9 mouse cellular contexts compared by ENCODE assay signal in the genomic region with DNA sequence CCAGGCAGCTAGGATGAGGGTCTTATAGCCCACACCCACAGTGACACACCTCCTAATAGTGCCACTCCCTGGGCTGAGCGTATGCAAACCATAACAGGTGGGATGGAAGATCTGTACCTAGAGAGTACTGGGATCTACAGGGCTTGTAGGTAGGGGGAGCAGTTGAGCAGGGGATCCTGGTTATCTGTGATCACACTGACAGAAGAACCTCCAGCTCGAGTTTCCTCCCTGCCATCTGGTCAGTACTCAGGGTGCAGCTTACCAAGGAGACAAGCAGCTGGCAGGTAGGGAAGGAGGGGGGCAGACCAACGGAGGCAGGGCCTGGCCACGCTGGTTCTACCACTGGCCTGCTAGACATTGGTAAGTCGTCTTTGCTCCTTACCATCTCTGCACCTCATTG. TPM values are rescaled to one million over a fixed set of nuclear protein-coding genes. Genes with fewer than 3 reads are reported as not detected.
DNase-seq lines count a peak whose midpoint lies in the region; ATAC-seq and TF ChIP-seq lines count a peak whose summit lies in the region.
"Had no signal": no experiment of that assay in that cellular context is flagged by ENCODE, and none has a peak within 500 bp of the region (broad histone marks: within the 10 kb centered on the region; RNA-seq: fewer than 3 reads in every experiment).

No protein-coding gene starts in this region.

- H3K4me3 ChIP-seq in hindbrain, postnatal 0 days (ENCODE audit: low read length), result no peak overlapping the region
- H3K4me3 ChIP-seq in hindbrain, embryonic 12.5 days, result no peak overlapping the region
- H3K4me3 ChIP-seq: neural tube, embryonic 13.5 days had no signal

- H3K27ac ChIP-seq in hindbrain, postnatal 0 days, result no peak overlapping the region
- H3K27ac ChIP-seq in hindbrain, embryonic 12.5 days, result no peak overlapping the region
- H3K27ac ChIP-seq: neural tube, embryonic 13.5 days had no signal

- no peaks in the 10 kb centered on the region for H3K27me3 ChIP-seq in hindbrain, postnatal 0 days (ENCODE audit: insufficient read depth, low read length)
- peaks cover 3% of the 10 kb centered on the region; the same call in 1 of the 2 replicates for H3K27me3 ChIP-seq in hindbrain, embryonic 12.5 days
- H3K27me3 ChIP-seq: neural tube, embryonic 13.5 days had no signal

- peak; percentile 62 for TF ChIP-seq CTCF in hindbrain, postnatal 0 days (IDR thresholded peaks at IDR 0.05; ENCODE audit: low read depth)

- H3K4me1 ChIP-seq in hindbrain, postnatal 0 days (ENCODE audit: insufficient read depth, low read length), result no peaks in the 10 kb centered on the region
- H3K4me1 ChIP-seq in hindbrain, embryonic 12.5 days, result no peaks in the 10 kb centered on the region
- H3K4me1 ChIP-seq: neural tube, embryonic 13.5 days had no signal

- H3K9me3 ChIP-seq in hindbrain, postnatal 0 days (ENCODE audit: low read length), result no peaks in the 10 kb centered on the region
- H3K9me3 ChIP-seq in hindbrain, embryonic 12.5 days (replicated peaks), result no peaks in the 10 kb centered on the region
- H3K9me3 ChIP-seq: neural tube, embryonic 13.5 days had no signal

- H3K4me2 ChIP-seq in hindbrain, postnatal 0 days (ENCODE audit: low read depth, low read length), result no peak overlapping the region
- no peak overlapping the region for H3K4me2 ChIP-seq in hindbrain, embryonic 12.5 days (replicated peaks)
- H3K4me2 ChIP-seq: neural tube, embryonic 13.5 days had no signal

- peak; percentile 46 for DNase-seq in hindbrain, postnatal 0 days (ENCODE audit: low spot score)
- DNase-seq in MN1 (ENCODE audit: low spot score), result peak; percentile 39
- DNase-seq in cerebellum, postnatal 36 days, result peak; percentile 60 to 63
- peak; percentile 51 for DNase-seq in kidney, postnatal 10 days
- DNase-seq in retina, adult 2 months (ENCODE audit: low read depth, low spot score), result peak; percentile 26
- no peak for DNase-seq in testis, postnatal 10 days (ENCODE audit: low spot score)
- no peak for DNase-seq in ovary, postnatal 10 days (ENCODE audit: low spot score)

- H3K36me3 ChIP-seq in hindbrain, postnatal 0 days (ENCODE audit: insufficient read depth, low read length), result no peaks in the 10 kb centered on the region
- no peaks in the 10 kb centered on the region for H3K36me3 ChIP-seq in hindbrain, embryonic 12.5 days

- ATAC-seq in hindbrain, postnatal 0 days, result peak; percentile 44
- no peak for ATAC-seq in hindbrain, embryonic 12.5 days (ENCODE audit: low FRiP score)

- no peak overlapping the region for H3K9ac ChIP-seq in hindbrain, postnatal 0 days (replicated peaks; ENCODE audit: low read length)
- no peak overlapping the region for H3K9ac ChIP-seq in hindbrain, embryonic 12.5 days
- H3K9ac ChIP-seq: neural tube, embryonic 13.5 days had no signal

- 37% methylated on average over 5 of the region's 5 CpGs for WGBS in hindbrain, postnatal 0 days
- 20% methylated on average over 5 of the region's 5 CpGs for WGBS in hindbrain, embryonic 12.5 days

RNA-seq across cellular contexts. Expression of a gene that starts 7.6 kb away (rescaled TPM):
- 43.4 and 53.8 TPM in 2 replicates for total RNA-seq in hindbrain, postnatal 0 days (2014; rRNA removed)
- 88.1 and 89.9 TPM in 2 replicates for polyA plus RNA-seq in hindbrain, postnatal 0 days (2015; fragmentation: Nextera tagmentation; extraction: Ambion mirVana)
- polyA plus RNA-seq in hindbrain, embryonic 12.5 days (2016; fragmentation: Nextera tagmentation; extraction: Ambion mirVana), result 23.5 and 24.7 TPM in 2 replicates

RNA-seq across cellular contexts. Expression of a gene that starts 13.6 kb away (rescaled TPM):
- total RNA-seq in hindbrain, postnatal 0 days (2014; rRNA removed), result not detected in 2 replicates
- polyA plus RNA-seq in hindbrain, postnatal 0 days (2015; fragmentation: Nextera tagmentation; extraction: Ambion mirVana), result 0.09 TPM in 1 of 2 replicates, not detected in the other
- polyA plus RNA-seq in hindbrain, embryonic 12.5 days (2016; fragmentation: Nextera tagmentation; extraction: Ambion mirVana), result not detected in 2 replicates
- polyA plus RNA-seq: neural tube, embryonic 13.5 days had no signal

RNA-seq across cellular contexts. Expression of a gene that starts 33.7 kb away (rescaled TPM):
- 87.8 and 94.2 TPM in 2 replicates for total RNA-seq in hindbrain, postnatal 0 days (2014; rRNA removed)
- 208 and 217 TPM in 2 replicates for polyA plus RNA-seq in hindbrain, postnatal 0 days (2015; fragmentation: Nextera tagmentation; extraction: Ambion mirVana)
- polyA plus RNA-seq in hindbrain, embryonic 12.5 days (2016; fragmentation: Nextera tagmentation; extraction: Ambion mirVana), result 101 and 103 TPM in 2 replicates

RNA-seq across cellular contexts. Expression of a gene that starts 51.0 kb away (rescaled TPM):
- total RNA-seq in hindbrain, postnatal 0 days (2014; rRNA removed), result 106 and 124 TPM in 2 replicates
- polyA plus RNA-seq in hindbrain, postnatal 0 days (2015; fragmentation: Nextera tagmentation; extraction: Ambion mirVana), result 42.9 and 46.2 TPM in 2 replicates
- polyA plus RNA-seq in hindbrain, embryonic 12.5 days (2016; fragmentation: Nextera tagmentation; extraction: Ambion mirVana), result 27.1 and 27.7 TPM in 2 replicates

Comparison
In these comparisons a context has a peak if more than half of its experiments do, and no peak if none do; other contexts are left out.
1. DNase-seq: peak in hindbrain, postnatal 0 days (single experiment), MN1 (single experiment), cerebellum, postnatal 36 days (2 of 2), kidney, postnatal 10 days (single experiment) and retina, adult 2 months (single experiment); none in testis, postnatal 10 days (single experiment) and ovary, postnatal 10 days (single experiment).